Mouse (Mus musculus): ENCODE results near the gene Zcchc24.

Gene Zcchc24

DNA sequence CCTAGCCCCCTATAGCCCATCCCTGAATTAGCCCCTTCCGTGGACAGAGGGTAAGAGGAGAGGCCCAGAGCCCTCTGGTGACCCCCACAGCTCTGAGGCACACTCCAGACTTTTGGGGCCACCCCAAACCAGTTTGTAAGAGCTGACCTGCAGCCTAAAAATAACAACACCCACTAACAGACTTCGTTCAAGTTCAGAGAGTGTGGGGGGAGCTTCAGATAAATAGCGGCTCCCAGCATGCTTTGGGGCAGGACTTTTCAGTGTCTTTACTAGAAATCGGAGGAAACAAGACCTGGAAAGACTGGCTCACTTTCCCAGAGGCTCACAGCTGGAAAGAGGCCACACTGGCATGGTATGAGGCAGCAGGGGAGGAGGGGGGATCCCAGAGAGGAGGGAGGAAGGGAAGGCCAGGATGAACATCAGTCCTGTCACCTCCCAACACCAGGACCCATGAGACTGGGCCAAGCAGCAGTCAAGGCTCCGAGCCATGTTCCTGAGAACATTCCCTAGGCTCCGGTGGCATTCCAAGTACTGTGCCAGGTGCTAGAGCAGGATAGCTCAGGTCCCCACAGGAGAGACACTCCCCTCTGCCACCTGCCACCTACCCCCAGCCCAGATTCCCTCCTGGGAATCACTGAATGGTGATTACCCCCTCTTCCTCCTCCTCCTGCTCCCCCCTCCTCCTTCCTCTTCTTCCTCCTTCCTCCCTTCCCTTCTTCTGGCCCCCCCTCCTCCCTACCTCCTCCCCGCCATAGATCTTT lies 20.7 kb downstream of the Zcchc24 start:
- no peak for DNase-seq (ENCODE audit: low read depth, low spot score)

DNA sequence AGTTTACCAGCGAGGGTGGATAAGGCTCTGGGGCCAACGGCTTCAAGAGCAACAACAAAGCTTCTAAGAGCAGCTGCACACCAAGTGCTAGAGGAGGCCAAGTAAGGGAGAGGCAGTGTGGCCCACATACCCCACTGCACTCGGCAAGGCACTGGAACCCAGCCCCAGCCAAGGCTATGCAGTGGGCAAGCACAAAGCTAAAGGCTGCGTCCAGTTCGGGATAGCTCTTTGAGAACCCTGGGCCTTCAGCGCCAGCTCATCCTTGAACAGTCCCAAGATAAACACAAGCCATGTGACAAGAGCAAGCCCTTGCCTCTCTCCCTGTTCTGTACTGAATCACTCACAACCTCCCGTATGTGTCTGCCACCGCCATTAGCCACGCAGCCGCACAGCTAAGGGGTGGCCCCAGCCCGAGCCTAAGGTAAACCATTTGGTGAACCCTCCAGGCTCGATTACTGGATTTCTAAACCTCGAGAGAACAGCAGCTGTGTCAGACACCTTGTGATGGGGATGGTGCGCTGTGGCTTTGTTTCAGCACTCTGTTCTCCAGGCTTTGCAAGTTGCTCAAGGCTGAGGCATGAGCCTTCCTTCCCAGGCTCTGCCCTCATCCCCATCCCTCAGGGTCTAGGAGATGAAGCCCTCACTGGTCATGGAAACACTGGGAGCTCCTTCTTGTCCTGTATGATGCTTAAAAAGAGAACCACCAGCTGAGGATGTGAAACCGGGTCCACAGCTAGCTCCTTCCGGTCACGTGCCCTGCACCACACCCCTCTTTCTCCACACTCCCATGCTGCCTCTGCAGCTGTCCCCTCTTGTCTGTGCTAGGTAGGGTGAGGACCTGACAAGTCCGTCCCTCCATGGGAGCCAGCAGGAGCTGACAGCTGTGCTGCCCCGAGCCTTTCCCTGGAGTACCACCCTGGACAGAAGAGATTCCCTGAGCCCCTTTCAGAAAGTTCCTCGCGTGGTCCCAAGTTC lies 21.6 kb downstream of the Zcchc24 start:
- DNase-seq (ENCODE audit: low read depth, low spot score): no peak

DNA sequence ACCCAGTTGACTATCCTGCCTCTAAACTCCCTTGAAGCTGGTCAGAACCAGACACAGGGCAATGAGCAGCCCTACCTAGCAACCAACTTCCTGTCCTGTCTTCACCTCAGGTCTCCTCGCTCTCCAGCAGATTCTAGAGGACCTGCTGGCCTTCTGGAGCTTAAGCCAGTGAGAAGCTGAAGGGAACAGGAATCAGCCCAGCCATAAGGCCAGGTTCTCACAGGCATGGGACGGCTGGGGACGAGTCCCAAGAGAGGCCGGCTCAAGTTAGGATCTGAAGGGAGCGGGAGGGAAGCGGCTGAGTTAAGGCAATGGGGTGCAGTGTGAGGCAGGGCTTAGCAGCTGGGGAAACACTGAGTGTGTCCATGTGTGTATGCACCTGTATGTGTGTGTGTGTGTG lies 22.5 kb downstream of the Zcchc24 start:
- DNase-seq (ENCODE audit: low read depth, low spot score): no peak

DNA sequence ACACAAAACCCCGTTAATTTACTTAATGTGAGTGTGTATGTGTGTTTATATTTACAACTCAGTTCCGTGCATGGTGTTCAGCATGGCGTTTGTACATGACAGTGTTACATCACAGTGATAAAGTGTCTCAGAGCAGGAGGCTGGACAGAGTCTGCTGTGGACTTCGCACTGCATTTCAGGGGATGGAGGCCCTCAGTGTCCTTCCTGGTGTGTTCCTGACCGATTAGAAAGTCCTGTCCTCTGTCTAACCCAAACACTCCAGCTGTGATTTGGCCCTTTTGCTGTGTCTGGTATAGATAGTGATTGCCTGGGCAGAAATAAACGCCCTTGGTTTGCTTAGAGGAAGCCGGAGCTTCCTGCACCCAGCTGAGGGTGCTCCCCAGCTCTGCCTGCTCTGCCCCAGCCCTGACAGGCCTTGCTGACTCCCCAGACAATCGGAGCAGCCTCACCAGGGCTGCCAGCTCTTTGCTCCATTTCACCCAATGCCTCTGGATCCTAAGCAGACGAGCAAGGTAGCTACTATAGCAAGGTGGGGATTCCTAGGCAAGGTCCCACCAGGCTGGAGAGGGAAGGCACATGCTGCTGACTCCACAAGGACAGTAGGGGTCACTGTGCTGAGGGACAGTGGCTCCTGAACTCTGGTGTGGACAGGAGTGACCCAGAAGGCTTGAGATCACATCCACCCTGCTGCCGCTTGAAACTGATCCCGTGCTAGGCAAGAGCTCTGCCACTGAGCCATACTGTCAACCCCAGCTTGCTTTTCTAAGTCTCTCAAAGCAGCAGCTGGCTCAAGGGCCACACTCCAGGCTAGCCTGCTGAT lies 23.3 kb downstream of the Zcchc24 start:
- no peak for DNase-seq (ENCODE audit: low read depth, low spot score)

DNA sequence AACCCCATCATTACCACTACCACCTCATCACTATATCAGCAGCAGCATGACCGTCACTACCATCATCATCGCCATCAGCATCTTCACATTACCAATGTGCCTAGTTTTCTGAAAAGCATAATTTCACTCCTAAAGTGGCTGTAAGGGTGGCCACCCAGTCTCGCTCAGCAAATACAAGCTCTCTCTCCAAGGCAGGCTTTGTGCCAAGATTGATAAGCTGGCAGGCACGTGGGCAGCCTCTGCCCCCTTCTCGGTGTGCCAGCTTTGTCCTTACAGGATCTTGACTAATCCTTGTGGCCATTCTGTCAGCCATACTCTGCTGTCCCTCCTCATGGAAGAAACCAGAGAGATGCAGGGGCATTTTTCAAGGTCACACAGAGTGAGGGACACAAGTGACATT lies 25.9 kb downstream of the Zcchc24 start:
- no peak for DNase-seq (ENCODE audit: low read depth, low spot score)

DNA sequence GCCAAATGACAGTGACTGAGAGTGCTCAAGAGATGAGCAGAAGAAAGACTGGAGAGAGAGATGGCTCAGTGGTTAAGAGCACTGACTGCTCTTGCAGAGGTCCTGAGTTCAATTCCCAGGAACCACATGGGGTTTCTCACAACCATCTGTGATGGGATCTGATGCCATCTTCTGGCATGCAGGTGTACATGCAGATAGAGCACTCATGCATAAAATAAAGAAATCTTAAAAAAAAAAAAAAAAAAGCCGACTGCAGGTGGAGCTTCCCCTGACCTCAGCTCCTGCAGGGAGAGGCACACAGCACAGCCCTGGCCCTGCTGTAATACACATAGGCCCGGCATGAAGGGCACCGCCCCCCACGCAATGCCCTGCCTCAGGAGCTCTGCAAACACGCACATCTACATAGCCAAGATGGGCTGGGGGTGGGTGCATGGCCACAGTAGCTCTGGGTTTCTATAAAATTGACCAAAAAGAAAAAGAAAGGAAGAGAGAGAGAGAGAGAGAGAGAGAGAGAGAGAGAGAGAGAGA lies 26.9 kb downstream of the Zcchc24 start:
- peak; percentile 20 for DNase-seq (ENCODE audit: low read depth, low spot score)

DNA sequence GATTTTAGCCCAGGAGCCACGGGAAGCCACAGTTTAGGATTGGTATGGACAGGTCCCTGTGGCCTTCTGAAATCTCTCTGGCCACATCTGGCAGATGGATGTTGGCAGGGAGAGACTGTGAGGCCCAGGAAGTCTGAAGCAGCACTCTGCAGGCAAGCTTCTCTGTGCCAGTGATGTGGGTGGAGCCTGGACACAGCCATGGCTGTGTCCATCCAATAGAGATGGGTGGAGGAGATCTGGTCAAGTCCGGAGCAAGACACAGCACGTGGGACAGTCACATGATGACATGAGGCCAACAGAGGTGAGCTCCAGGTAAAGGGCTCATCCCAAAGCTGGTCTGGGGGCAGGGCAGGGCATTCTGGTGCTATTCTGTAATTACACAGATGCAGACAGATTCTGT lies 27.6 kb downstream of the Zcchc24 start:
- no peak for DNase-seq (ENCODE audit: low read depth, low spot score)

DNA sequence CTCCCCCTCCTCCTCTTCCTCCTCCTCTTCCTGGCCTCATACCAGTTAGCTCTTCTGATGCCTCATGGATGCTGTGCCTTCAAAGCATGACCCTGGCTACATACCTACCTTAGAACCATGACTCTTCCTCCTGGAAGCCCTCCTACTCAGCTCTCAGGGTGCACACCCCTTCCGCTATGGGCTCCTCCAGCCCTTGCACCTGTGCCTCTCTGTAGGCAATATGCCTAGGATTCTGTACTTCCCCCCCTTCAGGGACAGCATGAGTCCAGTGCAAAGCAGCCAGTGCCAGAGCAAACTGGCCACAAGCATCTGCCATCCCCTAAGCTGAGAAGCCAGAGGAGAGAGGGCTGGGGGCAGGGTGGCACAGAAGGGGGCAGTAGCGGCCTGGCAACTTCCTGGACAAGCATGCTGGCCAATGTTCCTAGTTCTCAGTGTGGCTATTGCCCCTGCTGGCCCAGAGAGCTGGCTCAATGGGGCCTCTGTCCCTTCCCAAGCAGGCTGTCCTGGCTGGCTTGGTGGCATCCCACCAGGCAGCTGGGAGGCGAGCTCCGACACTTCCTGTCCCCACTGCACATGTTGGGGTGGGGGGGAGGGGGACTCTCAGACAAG lies 28.8 kb downstream of the Zcchc24 start:
- DNase-seq (ENCODE audit: low read depth, low spot score): no peak

DNA sequence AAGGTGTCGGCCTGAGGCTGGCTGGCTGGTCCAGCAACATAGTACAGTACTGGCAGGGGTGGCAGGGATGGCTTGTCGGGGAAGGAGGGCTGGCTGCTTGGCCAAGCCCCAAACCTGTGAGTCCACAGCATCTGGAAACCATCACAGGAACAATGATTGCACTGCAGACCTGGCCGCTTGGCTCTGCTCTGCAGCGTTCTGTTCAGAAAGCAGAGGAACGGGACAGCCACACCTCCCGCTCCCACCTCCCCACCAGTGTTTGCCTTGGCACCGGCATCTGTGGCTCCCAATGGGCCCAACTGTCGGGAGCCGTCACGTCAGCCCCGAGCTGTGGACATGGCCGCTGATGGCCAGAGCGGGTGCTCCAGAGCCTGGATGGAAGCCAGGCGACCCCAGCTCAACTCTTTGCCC lies 30.2 kb downstream of the Zcchc24 start:
- no peak for DNase-seq (ENCODE audit: low read depth, low spot score)

DNA sequence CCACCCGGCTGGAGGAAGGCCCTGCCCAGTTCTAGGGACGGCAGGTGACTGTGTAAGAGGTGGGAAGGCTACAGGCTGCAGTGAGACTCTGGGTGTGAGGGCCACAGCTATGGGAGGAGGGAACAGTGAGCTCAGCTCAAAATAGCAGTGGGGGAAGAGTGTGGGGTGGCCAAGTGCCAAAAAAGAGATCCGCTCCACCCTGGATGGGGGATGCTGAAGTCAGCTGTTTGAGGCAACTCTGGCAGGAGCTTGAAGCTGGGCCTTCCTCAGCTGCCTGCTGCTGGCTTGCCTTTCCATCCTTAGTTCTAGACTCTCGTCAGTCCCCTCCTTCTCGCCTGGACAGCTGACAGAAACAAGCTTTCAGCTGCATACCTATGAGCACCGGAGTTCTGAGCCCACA lies 32.2 kb downstream of the Zcchc24 start:
- no peak for DNase-seq (ENCODE audit: low read depth, low spot score)

DNA sequence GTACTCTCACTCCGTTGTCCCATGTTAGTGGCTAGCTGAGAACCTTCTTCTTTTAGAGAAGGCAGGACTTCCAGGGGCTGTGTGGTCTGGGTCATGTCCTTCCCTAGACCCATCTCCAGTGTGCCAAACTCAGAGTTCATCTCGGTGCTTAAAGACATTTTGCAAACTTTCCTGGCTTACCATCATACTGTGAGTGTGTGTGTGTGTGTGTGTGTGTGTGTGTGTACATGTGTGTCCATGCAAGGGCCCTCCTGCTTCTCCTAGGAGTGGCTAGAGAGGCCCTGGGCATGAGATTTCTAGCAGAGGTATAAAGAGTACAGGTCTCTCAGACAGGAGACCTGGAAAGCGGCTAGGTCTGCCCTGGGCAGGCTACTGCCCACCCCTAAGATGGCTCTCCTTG lies 32.7 kb downstream of the Zcchc24 start:
- DNase-seq (ENCODE audit: low read depth, low spot score): no peak

DNA sequence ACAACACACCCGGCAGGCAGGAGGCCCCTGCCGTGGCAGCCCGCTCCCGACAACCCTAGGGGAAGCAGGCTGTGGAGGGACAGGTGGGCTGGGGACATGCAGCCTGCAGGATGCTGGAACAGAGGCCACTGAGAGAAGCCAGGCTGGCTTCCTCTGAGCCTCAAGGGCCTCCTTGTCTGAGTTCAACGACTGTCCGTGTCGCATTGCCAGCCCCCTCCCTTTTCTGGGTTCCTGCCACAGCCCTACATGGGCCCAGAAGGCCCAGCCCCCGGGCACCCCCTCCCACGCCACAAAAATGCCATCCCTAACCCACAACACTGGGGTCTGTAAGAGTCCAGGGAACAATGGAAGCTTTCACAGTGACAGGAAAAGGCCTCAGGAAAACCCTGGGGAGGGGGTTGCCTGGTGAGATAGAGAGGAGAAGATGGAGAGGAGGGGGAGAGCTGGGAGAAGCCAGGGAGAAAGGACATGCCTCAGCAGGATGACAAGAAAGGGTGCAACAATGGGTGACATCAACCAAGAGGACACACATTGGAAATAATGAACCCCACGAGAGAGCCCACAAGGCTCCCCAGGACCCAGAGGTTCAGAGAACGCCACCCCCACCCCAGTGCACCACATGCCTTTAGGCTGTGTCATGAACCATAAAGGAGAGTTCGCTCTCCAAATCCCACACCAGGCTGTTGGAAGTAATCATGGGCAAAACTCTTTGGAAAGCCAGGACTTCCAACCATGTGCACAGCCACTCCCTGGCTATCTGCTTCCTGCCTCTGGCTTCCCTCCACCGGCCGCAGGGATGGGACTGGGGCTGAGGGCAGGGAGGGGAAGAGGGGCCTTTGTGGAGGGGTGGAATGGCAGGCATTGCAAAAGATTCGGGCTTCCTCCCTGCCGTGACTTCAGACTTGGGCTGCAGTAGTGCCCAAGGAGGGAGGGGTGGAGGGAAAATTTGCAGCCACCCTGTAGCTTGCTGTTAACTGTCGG lies 33.8 kb downstream of the Zcchc24 start:
- DNase-seq (ENCODE audit: low read depth, low spot score): no peak

DNA sequence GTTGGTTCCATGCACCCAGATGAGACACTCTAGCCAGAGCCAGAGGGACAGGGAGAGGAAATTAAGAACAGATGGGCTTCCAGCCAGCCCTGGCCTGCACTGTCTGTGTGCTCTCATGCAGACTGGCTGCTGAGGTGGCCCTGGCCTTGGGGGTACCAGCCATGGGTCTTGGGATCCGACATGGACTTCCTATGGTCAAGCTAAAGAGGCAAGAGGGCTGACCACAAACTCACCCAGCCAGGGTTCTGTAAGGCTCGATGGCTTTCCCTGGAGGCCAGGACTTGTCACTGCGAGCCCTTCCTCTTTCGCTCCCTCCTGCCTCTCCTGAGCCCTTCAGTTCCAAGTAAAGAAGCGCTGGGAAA lies 41.7 kb downstream of the Zcchc24 start:
- DNase-seq (ENCODE audit: low read depth, low spot score): no peak

DNA sequence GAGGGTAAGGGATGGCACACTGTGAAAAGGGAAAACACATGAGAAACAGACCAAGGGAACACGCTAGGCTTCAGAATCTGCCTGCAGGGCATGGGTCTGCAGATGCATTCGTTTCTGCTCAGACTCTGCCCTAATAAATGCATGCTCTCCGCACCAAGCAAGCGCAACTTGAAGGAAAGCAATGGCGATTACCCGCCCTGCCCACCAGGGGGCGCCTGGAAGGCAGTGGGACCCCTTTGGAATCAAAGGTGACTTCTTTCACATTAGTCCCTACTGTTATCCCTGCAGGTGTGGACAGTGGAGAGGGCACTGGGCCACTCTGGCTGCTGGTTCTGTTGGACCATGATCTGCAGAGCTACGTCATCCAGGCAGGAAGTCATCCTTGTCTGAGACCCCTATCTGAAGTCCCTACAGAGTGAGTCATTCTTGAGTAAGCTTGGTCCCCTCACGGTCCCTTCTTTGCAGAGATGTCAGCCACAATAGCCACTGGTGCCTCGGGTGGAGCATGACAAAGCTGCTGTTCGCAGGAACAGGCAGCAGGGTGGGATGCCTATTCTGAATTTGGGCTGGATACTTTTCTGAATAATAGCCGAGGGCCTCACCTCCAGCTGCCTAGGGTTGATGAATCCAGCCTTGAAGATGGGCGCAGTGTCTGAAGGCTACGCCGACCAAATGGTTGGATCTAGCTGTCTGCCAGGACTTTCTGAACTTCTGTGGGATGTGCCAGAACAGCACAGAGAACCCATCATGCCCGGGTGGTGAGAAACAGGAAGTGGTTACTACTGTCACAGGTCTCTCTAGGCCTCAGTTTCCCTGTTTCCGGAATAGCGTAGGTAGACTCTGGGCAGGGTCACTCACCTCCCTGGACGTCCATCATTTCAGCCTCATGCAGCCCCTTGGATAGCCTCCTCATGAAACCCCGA lies 42.4 kb downstream of the Zcchc24 start:
- peak; percentile 58 for DNase-seq (ENCODE audit: low read depth, low spot score)

DNA sequence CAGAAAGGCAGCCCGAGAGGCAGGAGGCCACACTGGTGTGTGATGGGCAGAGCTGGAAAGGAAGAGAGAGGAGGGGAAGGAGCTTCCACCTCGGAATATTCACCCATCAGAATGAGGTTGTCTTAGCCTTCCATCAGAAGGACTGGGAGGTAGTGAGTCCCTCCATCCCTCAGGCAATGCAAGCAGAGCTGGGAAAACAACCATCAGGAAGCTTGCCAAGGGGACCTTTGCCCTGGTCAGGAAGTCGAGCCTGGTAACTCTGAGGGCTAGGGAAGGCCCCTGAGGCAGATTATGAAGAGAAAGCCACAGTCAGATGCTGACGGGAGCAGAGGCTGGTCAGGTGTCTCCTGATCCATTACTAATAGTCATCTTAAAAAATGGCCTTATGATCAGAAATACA lies 43.1 kb downstream of the Zcchc24 start:
- DNase-seq (ENCODE audit: low read depth, low spot score): no peak

DNA sequence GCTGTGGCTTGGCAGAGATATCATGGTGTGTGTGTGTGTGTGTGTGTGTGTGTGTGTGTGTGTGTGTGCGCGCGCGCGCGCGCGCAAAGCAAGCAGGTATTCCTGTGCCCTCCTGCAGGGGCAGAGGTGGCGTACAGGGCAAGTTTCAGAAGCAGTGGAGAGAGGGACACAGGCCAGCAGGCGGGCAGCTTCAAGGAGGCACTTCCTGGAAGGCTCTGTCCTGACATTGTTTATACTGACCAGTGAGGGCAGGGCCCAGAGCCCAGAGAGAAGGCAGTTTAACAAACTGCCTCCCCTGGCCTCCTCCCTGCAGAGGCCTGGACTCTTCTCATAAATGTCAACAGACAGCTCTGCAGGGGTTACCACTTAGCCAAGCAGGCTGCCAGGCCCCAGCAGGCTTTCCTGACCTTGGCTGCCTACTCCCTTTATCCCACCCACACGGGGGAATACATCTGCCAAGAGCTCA lies 43.8 kb downstream of the Zcchc24 start:
- no peak for DNase-seq (ENCODE audit: low read depth, low spot score)

DNA sequence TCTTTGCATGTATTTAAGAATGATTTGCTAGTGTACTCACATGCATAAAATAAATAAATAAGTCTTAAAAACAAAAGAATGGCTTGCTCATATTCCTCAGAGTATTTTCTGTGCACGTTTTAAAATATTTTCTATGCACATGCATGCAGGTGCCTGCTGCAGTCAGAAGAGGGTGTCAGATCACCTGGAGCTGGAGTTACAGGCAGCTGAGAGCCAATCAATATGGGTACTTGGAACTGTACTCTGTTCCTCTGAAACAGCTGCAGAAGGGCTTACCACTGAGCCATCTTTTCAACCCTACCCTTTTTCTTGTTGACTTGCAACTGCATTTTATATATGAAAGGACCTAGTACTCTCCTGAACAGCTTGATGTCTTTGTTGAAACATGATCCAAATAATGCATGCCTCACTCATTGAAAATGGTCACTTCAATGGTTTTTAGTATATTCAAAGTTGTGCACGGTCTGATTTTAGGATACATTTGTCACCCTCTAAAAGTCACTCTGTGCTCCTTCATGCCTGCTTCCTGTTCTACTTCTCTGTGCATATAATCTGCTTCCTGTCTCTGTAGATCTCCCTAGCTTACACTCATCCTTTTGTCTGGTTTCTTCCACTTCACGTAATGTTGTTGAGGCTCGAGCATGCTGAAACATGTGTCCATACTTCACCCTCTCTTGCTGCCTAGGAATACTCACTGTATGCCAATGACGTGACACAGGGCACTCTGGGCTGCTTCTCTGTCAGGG lies 47.7 kb downstream of the Zcchc24 start:
- DNase-seq (ENCODE audit: low read depth, low spot score): no peak

DNA sequence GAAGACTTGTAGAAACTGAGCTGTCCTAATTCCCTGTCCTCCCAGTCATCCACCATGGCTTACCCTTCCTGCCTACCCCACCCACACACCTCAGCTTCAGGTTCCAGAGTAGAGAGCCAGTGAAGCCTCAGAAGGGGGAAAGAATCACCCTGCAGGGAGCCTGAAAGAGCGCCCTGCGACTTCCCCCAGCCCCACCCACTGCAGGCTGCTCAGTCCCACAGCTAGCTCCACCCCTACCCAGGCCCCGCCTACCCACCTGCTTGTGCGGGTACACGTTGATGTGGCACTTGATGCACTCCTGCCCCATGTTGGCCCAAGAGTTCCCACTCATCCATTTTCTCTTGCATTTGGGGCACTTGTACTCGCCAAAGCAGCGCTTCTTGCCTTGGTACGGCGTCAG lies 49.5 kb downstream of the Zcchc24 start:
- DNase-seq (ENCODE audit: low read depth, low spot score): peak; percentile 79
